Mouse (Mus musculus) layer of hippocampus, adult 6 months (tissue): Measurements from ENCODE around the gene Pmfbp1. TPM values are rescaled to one million over a fixed set of nuclear protein-coding genes. Genes with fewer than 3 reads are reported as not detected.

Experiments
- long read RNA-seq, 2 experiments: library from polyadenylated mRNA; unstranded; transcript quantifications; one replicate each; pipeline ENCODE4 v2.0.0; 2019 to 2020
- polyA plus RNA-seq: library from polyadenylated mRNA; unstranded; fragments of <200 nt; fragmentation: Nextera tagmentation; gene quantifications from 2 replicates; pipeline ENCODE4 v1.2.3, GENCODE M21; 2021

The Pmfbp1 gene
- polyA plus RNA-seq, result 0.09 and 0.10 TPM in 2 replicates
- long read RNA-seq, experiment 1, result 0 reads
- long read RNA-seq, experiment 2, partial matches to known transcripts, result 1 of 1 reads
- long read RNA-seq, experiment 2, other reads (novel, unspliced or antisense), result 0 of 1 reads

DNA sequence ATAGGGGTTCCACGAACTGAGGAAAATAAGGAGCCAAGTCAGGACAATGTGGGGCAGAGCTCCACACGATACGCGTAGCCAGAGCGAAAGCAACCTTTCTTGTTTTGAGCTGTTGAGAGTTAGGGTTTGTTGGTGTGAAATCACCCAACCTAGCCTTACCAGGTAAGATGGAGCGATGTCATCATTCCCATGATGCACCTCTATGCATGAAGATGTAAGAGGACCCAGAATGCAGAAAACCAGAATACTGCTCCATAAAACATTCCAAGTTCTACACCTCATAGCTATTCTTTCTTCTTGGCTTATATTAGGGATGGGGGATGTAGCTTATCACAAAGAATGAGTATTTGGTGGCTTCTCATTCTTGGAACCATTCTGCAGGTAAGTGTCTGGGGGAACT lies at the start of gene Pmfbp1:
TSS of gene Pmfbp1 (plus strand) at position 301 of the 400 bp plus-strand sequence.

DNA sequence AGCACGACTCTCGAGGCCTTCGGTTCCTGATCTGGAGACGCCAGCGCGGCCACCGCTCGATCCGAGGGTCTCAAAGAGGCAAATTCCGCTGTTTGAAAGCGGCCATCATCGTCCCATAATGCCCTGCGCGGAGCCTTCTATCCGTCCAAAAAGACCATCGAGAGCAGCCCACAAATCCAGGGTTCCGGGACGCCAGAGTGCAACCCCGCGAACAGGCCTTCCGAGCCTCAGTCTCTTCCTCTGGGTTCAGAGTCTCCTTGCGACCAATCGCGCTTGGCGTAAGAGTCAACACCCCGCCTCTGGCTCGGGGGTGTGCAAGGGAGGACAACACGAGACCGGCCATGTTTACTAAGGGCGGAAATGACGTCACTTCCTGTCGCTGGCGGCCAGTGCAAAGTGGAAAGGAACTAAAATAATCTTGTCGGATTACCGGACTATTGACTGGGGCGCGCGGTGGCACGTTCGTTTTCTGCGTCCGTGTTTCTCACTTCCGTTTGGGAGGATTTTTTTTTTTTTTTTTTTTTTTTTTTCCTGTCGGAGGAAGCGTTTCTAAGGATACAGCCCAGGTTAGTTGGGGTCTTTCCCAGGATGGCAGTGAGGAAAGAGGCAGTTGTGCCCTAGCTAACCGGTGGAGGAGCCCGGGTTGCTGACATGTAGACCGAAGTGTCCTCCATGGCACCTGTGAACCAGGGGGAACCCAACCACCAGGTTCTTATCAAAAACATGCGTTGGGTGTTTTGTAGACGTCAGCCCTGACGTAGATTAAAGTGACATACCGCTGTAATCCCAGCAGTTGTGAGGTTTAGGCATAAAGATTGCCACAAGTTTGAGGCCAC lies 71.9 kb downstream of the Pmfbp1 start, which contains the start of the genes Dhx38 and Txnl4b:
TSS of gene Dhx38 (minus strand) at position 364 of the 836 bp plus-strand sequence.
TSS of gene Txnl4b (plus strand) at position 395 of the 836 bp plus-strand sequence.

DNA sequence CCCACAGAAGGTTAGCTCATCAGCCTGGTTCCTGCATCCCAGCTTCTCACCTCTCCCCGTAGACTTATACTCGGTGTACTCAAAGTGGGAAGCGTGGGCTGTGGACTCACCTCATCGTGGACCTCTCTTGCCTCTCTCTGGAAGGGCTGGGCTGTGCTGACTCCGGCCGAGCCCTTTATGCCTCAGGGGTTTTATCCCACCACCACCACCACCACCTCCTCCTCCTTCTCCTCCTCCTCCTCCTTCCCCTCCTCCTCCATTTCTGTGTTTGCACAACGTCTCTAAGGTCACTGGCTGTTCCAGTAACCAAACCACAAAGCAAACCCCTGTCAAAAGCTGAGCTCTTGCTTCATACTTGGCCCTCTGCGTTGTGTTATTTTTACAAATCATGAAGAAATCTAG lies 85.1 kb downstream of the Pmfbp1 start, which contains the start of gene Hp:
TSS of gene Hp (minus strand) at position 273 of the 402 bp plus-strand sequence.

Other genes starting within 250 kb of the Pmfbp1 start
- gene Dhx38, start 71.8 kb downstream of the Pmfbp1 start, polyA plus RNA-seq, result 6.8 and 7.5 TPM in 2 replicates
- gene Txnl4b, start 71.9 kb downstream of the Pmfbp1 start, polyA plus RNA-seq, result 39.7 and 61.6 TPM in 2 replicates
- 0.31 and 0.34 TPM in 2 replicates for gene Hp, start 85.1 kb downstream of the Pmfbp1 start, polyA plus RNA-seq
- gene Dhodh, start 114.6 kb downstream of the Pmfbp1 start, polyA plus RNA-seq, result 21.1 and 24.5 TPM in 2 replicates
- gene Pkd1l3, start 120.5 kb downstream of the Pmfbp1 start, polyA plus RNA-seq, result 0.34 and 0.65 TPM in 2 replicates
- 82.3 and 82.8 TPM in 2 replicates for gene Ist1, start 199.2 kb downstream of the Pmfbp1 start, polyA plus RNA-seq
- gene Zfp821, start 211.5 kb downstream of the Pmfbp1 start, polyA plus RNA-seq, result 7.7 and 9.5 TPM in 2 replicates
- gene Atxn1l, start 243.7 kb downstream of the Pmfbp1 start, polyA plus RNA-seq, result 2.1 and 2.2 TPM in 2 replicates